Mouse (Mus musculus): ENCODE measurements around the gene Fez1. TPM values are rescaled to one million over a fixed set of nuclear protein-coding genes. Genes with fewer than 3 reads are reported as not detected.

Gene Fez1
- polyA plus RNA-seq, 2 experiments: 28.0 to 44.4 TPM

GRCm38 (mm10) chr9:36852175-36852574, 30.5 kb downstream of the Fez1 start:
- DNase-seq (ENCODE audit: low spot score): no peak
- no peaks in the 10 kb centered on the region for H3K9me3 ChIP-seq (ENCODE audit: control insufficient read depth, low read length)
- no peak overlapping the region for H3K4me2 ChIP-seq (replicated peaks; ENCODE audit: low read depth, low read length, severe bottlenecking)
- no peak overlapping the region for H3K27ac ChIP-seq (replicated peaks; ENCODE audit: low read depth, low read length)
- H3K4me3 ChIP-seq (replicated peaks; ENCODE audit: low read length): no peak overlapping the region
- no peaks in the 10 kb centered on the region for H3K4me1 ChIP-seq (ENCODE audit: control insufficient read depth, insufficient read depth, low read length)
- no peak for TF ChIP-seq POLR2A (IDR thresholded peaks at IDR 0.05; ENCODE audit: borderline replicate concordance, extremely low read depth, insufficient read depth, insufficient read length)
- H3K27me3 ChIP-seq (ENCODE audit: control insufficient read depth, insufficient read depth, low read length): no peaks in the 10 kb centered on the region
- 81% methylated on average over 2 of the region's 2 CpGs for WGBS
- H3K36me3 ChIP-seq (ENCODE audit: control insufficient read depth, insufficient read depth, low read length): no peaks in the 10 kb centered on the region
- ATAC-seq (ENCODE audit: low FRiP score, low read depth): no peak
- no peak overlapping the region for H3K9ac ChIP-seq (ENCODE audit: low read depth, low read length, severe bottlenecking)

GRCm38 (mm10) chr9:36856351-36856750, 34.7 kb downstream of the Fez1 start:
- no peak overlapping the region for H3K4me2 ChIP-seq (replicated peaks; ENCODE audit: low read depth, low read length, severe bottlenecking)
- 29% methylated on average over 2 of the region's 2 CpGs for WGBS
- TF ChIP-seq POLR2A (IDR thresholded peaks at IDR 0.05; ENCODE audit: borderline replicate concordance, extremely low read depth, insufficient read depth, insufficient read length): no peak

GRCm38 (mm10) chr9:36857476-36858117, 35.9 kb downstream of the Fez1 start:
- no peaks in the 10 kb centered on the region for H3K4me1 ChIP-seq (ENCODE audit: control insufficient read depth, insufficient read depth, low read length)
- WGBS: 49% methylated on average over 8 of the region's 8 CpGs
- no peak for TF ChIP-seq POLR2A (IDR thresholded peaks at IDR 0.05; ENCODE audit: borderline replicate concordance, extremely low read depth, insufficient read depth, insufficient read length)
- no peak overlapping the region for H3K27ac ChIP-seq (replicated peaks; ENCODE audit: low read depth, low read length)
- H3K27me3 ChIP-seq (ENCODE audit: control insufficient read depth, insufficient read depth, low read length): no peaks in the 10 kb centered on the region
- no peak for DNase-seq (ENCODE audit: low spot score)
- no peak overlapping the region for H3K4me2 ChIP-seq (replicated peaks; ENCODE audit: low read depth, low read length, severe bottlenecking)
- H3K9me3 ChIP-seq (ENCODE audit: control insufficient read depth, low read length): no peaks in the 10 kb centered on the region
- no peaks in the 10 kb centered on the region for H3K36me3 ChIP-seq (ENCODE audit: control insufficient read depth, insufficient read depth, low read length)
- no peak for ATAC-seq (ENCODE audit: low FRiP score, low read depth)
- no peak overlapping the region for H3K9ac ChIP-seq (ENCODE audit: low read depth, low read length, severe bottlenecking)
- no peak overlapping the region for H3K4me3 ChIP-seq (replicated peaks; ENCODE audit: low read length)

More at GRCm38 (mm10) chr9:36856351-36856750, 34.7 kb downstream of the Fez1 start:
- H3K9ac ChIP-seq (ENCODE audit: low read depth, low read length, severe bottlenecking): no peak overlapping the region
- H3K27me3 ChIP-seq (ENCODE audit: control insufficient read depth, insufficient read depth, low read length): no peaks in the 10 kb centered on the region
- H3K4me1 ChIP-seq (ENCODE audit: control insufficient read depth, insufficient read depth, low read length): no peaks in the 10 kb centered on the region
- H3K4me3 ChIP-seq (replicated peaks; ENCODE audit: low read length): no peak overlapping the region
- ATAC-seq (ENCODE audit: low FRiP score, low read depth) (no peak), DNase-seq (ENCODE audit: low spot score) (no peak)
- H3K27ac ChIP-seq (replicated peaks; ENCODE audit: low read depth, low read length): no peak overlapping the region
- H3K36me3 ChIP-seq (ENCODE audit: control insufficient read depth, insufficient read depth, low read length): no peaks in the 10 kb centered on the region
- H3K9me3 ChIP-seq (ENCODE audit: control insufficient read depth, low read length): no peaks in the 10 kb centered on the region

GRCm38 (mm10) chr9:36858677-36859076, 37.0 kb downstream of the Fez1 start:
- no peak for TF ChIP-seq POLR2A (IDR thresholded peaks at IDR 0.05; ENCODE audit: borderline replicate concordance, extremely low read depth, insufficient read depth, insufficient read length)
- Histone ChIP-seq H3K36me3 (ENCODE audit: control insufficient read depth, insufficient read depth, low read length) (no peaks in the 10 kb centered on the region), H3K9ac (ENCODE audit: low read depth, low read length, severe bottlenecking) (no peak overlapping the region), H3K4me2 (replicated peaks; ENCODE audit: low read depth, low read length, severe bottlenecking) (no peak overlapping the region), H3K4me1 (ENCODE audit: control insufficient read depth, insufficient read depth, low read length) (no peaks in the 10 kb centered on the region), H3K9me3 (ENCODE audit: control insufficient read depth, low read length) (no peaks in the 10 kb centered on the region), H3K27me3 (ENCODE audit: control insufficient read depth, insufficient read depth, low read length) (no peaks in the 10 kb centered on the region), H3K4me3 (replicated peaks; ENCODE audit: low read length) (no peak overlapping the region), H3K27ac (replicated peaks; ENCODE audit: low read depth, low read length) (no peak overlapping the region)
- ATAC-seq (ENCODE audit: low FRiP score, low read depth) (no peak), DNase-seq (ENCODE audit: low spot score) (peak; percentile 8)
- 34% methylated on average over 4 of the region's 4 CpGs for WGBS

- WGBS: 80% methylated on average over 2 of the region's 2 CpGs
- ATAC-seq (ENCODE audit: low FRiP score, low read depth): no peak
Observed at GRCm38 (mm10) chr9:36862576-36862975, 40.9 kb downstream of the Fez1 start.

More at GRCm38 (mm10) chr9:36862576-36862975, 40.9 kb downstream of the Fez1 start:
- Histone ChIP-seq H3K4me3 (replicated peaks; ENCODE audit: low read length) (no peak overlapping the region), H3K9ac (ENCODE audit: low read depth, low read length, severe bottlenecking) (no peak overlapping the region), H3K4me2 (replicated peaks; ENCODE audit: low read depth, low read length, severe bottlenecking) (no peak overlapping the region), H3K27me3 (ENCODE audit: control insufficient read depth, insufficient read depth, low read length) (no peaks in the 10 kb centered on the region), H3K36me3 (ENCODE audit: control insufficient read depth, insufficient read depth, low read length) (no peaks in the 10 kb centered on the region), H3K27ac (replicated peaks; ENCODE audit: low read depth, low read length) (no peak overlapping the region), H3K4me1 (ENCODE audit: control insufficient read depth, insufficient read depth, low read length) (no peaks in the 10 kb centered on the region), H3K9me3 (ENCODE audit: control insufficient read depth, low read length) (no peaks in the 10 kb centered on the region)
- no peak for DNase-seq (ENCODE audit: low spot score)
- TF ChIP-seq POLR2A (IDR thresholded peaks at IDR 0.05; ENCODE audit: borderline replicate concordance, extremely low read depth, insufficient read depth, insufficient read length): no peak
